Mouse (Mus musculus): ENCODE measurements around the gene Ddr2. TPM values are rescaled to one million over a fixed set of nuclear protein-coding genes. Genes with fewer than 3 reads are reported as not detected.
"Not testable (repeated sequence)": the region's sequence is repeated elsewhere in the genome, so short reads cannot be mapped to it uniquely, and the experiment has no call there.

Gene Ddr2
- total RNA-seq, 2 experiments from 2014 or later: 10.1 to 15.8 TPM

GRCm38 (mm10) chr1:170043753-170044152 lies 66.8 kb downstream of the Ddr2 start:
- DNase-seq (ENCODE audit: low spot score): no peak

DNA sequence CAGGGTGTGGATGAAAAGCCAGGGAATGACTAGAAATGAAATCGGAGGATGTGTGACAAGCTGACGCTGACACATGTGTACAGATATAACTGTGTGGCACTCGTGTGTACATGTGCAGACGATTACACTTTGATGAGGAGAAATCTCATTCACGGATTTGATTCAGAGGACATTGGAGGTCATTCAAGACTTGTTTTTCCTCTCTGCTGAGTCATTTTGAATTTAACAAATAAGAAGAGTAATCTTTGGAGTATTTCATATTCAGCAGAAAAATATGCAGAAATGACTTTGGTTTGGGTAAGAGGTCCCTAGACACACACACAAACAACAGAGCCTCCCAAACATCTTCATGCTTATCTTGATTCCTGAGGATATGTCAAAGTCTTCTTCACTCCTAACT lies 67.6 kb downstream of the Ddr2 start:
- no peak for DNase-seq (ENCODE audit: low spot score)

- no peak for DNase-seq (ENCODE audit: low spot score)
These were observed 71.2 kb downstream of the Ddr2 start for GRCm38 (mm10) chr1:170039402-170039801.

DNA sequence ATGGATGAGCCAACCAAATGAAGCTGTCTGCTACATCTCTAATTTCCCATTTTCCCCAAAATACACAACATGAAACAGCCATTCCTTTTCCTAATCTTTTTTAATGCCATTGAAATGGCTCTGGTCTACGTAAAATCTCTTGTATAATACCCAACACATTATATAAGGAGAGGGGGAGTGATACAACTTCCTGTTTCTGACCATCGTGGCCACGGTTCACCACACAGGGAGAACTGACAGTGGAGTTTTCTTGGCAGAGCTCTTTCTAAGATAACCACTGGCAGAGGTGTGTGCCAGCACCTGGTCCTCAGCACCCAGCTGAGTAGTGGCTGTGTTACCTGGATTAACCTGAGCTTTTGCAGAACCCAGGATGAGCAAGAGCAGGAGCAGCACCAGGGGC lies 75.0 kb downstream of the Ddr2 start:
- DNase-seq (ENCODE audit: low spot score): no peak

DNA sequence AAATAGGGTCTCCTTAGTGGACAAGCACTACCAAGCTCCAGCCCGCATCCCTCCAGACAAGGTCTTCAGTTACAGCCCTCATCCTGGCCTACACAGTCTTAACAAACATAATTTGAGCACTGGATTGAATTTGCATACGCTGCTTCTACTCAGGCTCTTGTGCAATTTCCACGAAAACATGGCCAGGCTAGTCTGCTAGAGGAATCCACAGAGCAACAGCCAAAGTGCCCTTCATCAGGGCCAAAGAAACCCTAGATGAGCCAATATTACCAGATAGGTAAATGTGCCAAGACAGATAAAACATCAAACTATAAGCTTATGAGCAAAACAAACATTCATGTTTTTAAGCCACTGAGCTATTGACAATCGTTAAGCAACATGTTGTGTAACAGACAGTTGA lies 75.6 kb downstream of the Ddr2 start:
- DNase-seq (ENCODE audit: low spot score): no peak

DNA sequence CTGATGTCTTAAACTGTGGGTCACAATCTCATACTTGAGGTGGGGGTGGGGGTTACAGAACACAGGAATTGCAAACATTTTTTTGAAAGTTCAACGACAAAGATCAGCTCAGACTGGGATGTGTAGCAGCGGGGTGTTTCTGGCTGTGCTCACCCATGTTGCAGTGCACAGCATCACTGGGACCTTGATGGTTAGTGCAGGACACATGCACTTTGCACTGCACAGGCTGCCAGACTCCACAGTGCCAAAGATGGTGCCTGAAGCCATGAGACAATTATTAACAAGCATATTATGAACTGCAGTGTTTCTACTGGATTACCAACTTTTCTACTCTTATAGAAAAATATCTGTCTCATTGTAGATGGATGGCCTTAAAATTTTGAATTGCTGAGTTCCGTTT lies 78.9 kb downstream of the Ddr2 start:
- DNase-seq (ENCODE audit: low spot score): no peak

GRCm38 (mm10) chr1:170014784-170015183 lies 95.8 kb downstream of the Ddr2 start:
- DNase-seq (ENCODE audit: low spot score): no peak

DNA sequence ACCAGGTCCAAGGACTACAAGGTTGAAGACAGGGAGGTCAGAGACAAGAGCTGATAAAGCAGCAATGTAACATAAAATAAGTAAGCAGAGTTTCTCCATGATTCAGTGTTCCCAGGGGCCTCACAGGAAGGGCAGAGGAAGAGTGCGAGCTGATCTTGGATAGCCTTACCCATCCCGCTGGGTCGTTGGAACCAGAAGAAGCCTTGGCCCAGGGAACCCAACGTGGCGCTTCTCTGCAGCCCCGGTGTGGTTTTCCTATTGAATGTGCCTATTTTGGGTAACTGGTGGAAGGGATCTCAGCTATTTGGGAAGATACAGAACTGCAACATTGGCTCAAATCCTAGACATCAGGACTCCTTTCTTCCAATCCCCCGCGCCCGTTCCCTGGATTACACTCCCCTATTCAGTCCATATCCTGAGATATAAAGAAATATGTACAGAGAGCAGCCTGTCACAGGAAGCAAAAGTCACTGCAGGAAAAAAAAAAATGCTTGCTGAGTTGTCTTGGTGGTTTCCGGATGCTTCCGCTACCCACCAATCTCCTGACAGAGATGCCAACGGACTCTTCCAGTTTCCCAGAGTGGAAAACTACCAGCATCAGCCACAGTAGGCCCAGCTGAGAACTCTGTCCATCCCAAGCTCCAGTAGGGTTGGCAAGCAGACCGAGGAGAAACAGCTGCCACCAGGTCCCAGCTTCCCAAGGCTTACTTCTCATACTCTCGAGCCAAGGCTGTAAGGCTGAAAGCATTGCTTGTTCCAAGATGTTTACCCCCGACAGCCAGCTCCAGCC lies 99.7 kb downstream of the Ddr2 start:
- DNase-seq (ENCODE audit: low spot score): peak; percentile 42

DNA sequence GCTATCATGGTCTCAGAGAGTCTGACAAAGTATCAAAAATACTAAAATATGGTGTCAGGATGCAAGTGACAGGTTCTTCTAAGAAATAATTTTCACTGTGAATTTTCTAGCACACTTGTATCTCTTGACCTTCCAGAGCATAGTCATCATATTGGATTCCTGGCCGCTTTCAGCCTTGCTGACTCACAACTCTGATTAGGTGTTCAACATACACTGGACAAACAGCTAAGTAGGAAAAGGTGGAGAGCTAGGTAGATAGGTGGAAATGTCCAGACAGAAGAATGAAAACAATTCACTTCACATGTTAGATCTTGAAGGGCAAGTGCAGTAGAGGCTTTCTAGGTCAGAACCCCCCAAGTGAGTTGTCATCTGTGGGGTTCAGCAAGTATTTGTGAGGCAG lies 101.3 kb downstream of the Ddr2 start:
- no peak for DNase-seq (ENCODE audit: low spot score)

- no peak for DNase-seq (ENCODE audit: low spot score)
These were observed 101.9 kb downstream of the Ddr2 start for GRCm38 (mm10) chr1:170008432-170009220.

DNA sequence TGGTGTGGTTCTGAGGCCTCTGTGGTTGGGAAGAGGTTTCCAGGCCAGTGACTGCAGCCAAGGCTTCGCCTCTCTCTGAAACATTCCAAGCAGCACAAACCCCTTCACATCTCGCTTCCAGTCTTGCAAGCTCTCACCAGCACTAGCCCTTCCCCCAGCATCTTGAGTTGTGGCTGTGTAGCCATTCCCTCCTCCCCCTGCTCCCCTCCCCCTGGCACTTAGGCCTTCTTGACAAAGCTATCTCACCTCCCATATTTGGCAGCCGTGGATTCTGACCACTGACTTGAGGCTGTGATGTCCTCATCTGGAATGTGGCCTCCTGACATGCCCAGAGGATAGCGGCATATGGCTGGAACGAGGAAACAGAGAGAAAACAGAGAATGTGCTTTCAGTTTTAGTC lies 104.0 kb downstream of the Ddr2 start:
- DNase-seq (ENCODE audit: low spot score): peak; percentile 33

- DNase-seq (ENCODE audit: low spot score): no peak
These were observed 105.3 kb downstream of the Ddr2 start for GRCm38 (mm10) chr1:170005297-170005696.

GRCm38 (mm10) chr1:169993901-169994300 lies 116.7 kb downstream of the Ddr2 start:
- DNase-seq (ENCODE audit: low spot score): not testable (repeated sequence)

GRCm38 (mm10) chr1:169986166-169986565 lies 124.4 kb downstream of the Ddr2 start:
- DNase-seq (ENCODE audit: low spot score): no peak

DNA sequence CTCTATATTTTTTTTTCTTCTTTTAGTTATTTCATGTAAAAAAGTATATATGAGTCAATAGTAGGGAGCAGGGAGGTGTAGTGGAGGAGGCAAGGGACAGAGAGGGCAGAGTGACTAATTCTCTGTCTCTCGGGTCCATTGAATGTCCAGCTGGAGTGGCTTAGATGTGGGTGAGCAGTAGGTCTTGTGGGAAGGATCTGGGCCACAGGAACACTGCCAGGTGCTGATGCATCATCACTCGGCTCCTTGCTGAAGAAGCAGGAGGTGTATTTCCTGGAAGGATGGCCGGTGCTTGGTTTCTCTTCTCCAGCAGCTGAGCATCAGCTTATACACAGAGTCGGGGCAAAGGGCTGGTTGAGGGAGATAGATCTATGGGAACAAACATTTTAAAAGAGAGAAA lies 132.9 kb downstream of the Ddr2 start:
- no peak for DNase-seq (ENCODE audit: low spot score)

DNA sequence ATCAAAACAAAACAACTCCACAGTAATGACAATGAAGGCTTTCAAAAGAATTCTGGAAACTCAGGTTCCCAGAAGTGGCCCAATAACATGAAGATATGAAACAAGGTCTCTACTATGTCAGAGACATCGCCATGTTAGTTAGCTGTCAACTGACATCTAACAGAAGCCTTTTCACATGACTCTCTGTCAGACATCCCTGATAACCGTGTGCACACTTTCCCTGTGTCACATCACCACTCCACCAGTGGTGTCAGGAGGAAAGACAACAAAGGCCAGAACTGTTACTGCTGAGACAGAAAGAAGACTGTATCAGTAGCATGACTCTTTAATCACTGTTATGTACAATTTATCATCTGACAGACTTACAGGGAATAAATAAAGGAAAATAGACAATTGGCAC lies 138.6 kb downstream of the Ddr2 start:
- no peak for DNase-seq (ENCODE audit: low spot score)

GRCm38 (mm10) chr1:169970936-169971335 lies 139.6 kb downstream of the Ddr2 start:
- DNase-seq (ENCODE audit: low spot score): no peak

- no peak for DNase-seq (ENCODE audit: low spot score)
These were observed 141.1 kb downstream of the Ddr2 start for GRCm38 (mm10) chr1:169969516-169969886.

- peak; percentile 98 for DNase-seq (ENCODE audit: low spot score)
These were observed 141.6 kb downstream of the Ddr2 start, which contains the start of gene Hsd17b7 for GRCm38 (mm10) chr1:169968792-169969515. TSS of gene Hsd17b7 (minus strand) at chr1:169969241.

- no peak for DNase-seq (ENCODE audit: low spot score)
These were observed 157.5 kb downstream of the Ddr2 start for GRCm38 (mm10) chr1:169953106-169953505.

- no peak for DNase-seq (ENCODE audit: low spot score)
These were observed 157.9 kb downstream of the Ddr2 start for GRCm38 (mm10) chr1:169952636-169953035.

DNA sequence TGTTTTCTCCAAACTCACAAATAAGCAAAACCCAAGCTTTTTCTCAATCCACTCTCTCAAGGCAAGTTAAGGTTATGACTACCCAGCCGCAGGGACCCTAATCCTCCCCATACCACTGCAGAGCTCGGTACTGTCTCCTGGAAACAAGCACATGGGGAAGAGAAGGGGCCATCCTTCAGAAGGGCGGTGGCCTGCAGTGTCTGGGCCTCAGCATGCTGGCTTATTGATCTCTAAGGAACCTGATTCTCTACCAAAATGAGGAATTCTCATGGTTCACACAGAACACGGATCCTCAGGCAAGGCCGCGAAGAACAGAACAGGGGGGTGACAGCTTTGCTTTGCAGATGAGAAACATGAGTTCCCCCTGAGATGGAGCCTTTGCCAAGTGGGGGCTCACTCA lies 159.0 kb downstream of the Ddr2 start:
- no peak for DNase-seq (ENCODE audit: low spot score)

All from gastrocnemius, adult 18-20 months (tissue).